In the genomic region with DNA sequence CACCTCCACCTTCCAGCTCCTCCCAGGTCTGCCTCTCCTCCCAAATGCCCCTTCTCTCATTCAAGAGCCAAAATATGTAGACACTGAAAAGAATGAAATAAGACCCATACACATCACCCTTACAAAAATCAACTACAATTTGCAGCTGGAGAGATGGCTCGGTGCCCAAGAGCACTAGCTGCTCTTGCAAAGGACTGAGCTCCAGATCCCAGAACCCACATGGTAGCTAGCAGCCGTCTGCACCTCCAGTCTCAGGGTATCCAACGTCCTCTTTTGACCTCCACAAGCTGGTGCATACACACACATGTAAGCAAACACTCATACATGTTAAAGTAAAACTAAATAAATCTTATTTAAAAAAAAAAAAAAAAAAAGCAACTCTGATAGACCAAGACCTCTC, we compare ENCODE assay signal across 18 mouse cellular contexts.
A peak's percentile ranks its signal among the peaks of the same experiment; 100 is the strongest.
DNase-seq lines count a peak whose midpoint lies in the region; ATAC-seq lines count a peak whose summit lies in the region.
"Had no signal": no experiment of that assay in that cellular context is flagged by ENCODE, and none has a peak within 500 bp of the region (broad histone marks: within the 10 kb centered on the region; RNA-seq: fewer than 3 reads in every experiment).

No protein-coding gene starts in this region.

- ATAC-seq in lung, embryonic 16.5 days (ENCODE audit: low read depth): peak; percentile 92
- ATAC-seq: forebrain, embryonic 15.5 days; hindbrain, embryonic 16.5 days; Patski had no signal

- no peaks in the 10 kb centered on the region for H3K36me3 ChIP-seq in lung, embryonic 16.5 days (ENCODE audit: control insufficient read depth, insufficient read depth, low read length)
- H3K36me3 ChIP-seq: embryonic facial prominence, embryonic 13.5 days; forebrain, embryonic 15.5 days; heart, embryonic 13.5 days had no signal

- no peak overlapping the region for H3K4me2 ChIP-seq in lung, embryonic 16.5 days (ENCODE audit: low read depth, low read length)
- H3K4me2 ChIP-seq: embryonic facial prominence, embryonic 13.5 days; forebrain, embryonic 15.5 days; heart, embryonic 13.5 days; neural tube, embryonic 15.5 days had no signal

- no peaks in the 10 kb centered on the region for H3K27me3 ChIP-seq in lung, embryonic 16.5 days (ENCODE audit: control insufficient read depth, insufficient read depth, low read depth, low read length)
- H3K27me3 ChIP-seq: CH12.LX; embryonic facial prominence, embryonic 13.5 days; forebrain, embryonic 15.5 days; heart, embryonic 13.5 days; neural tube, embryonic 15.5 days; Patski had no signal

- no peaks in the 10 kb centered on the region; the same call in 1 of the 2 replicates for H3K4me1 ChIP-seq in lung, embryonic 16.5 days (replicated peaks; ENCODE audit: control insufficient read depth, insufficient read depth, low read length)

- no peak overlapping the region for H3K27ac ChIP-seq in lung, embryonic 16.5 days (ENCODE audit: low read length)
- H3K27ac ChIP-seq: embryonic facial prominence, embryonic 13.5 days; forebrain, embryonic 15.5 days; heart, embryonic 13.5 days; neural tube, embryonic 15.5 days had no signal

- 35% methylated on average over 3 of the region's 3 CpGs for WGBS in lung, embryonic 16.5 days

- no peaks in the 10 kb centered on the region for H3K9me3 ChIP-seq in lung, embryonic 16.5 days (ENCODE audit: control insufficient read depth, low read length)
- H3K9me3 ChIP-seq: embryonic facial prominence, embryonic 13.5 days; forebrain, embryonic 15.5 days; heart, embryonic 13.5 days; neural tube, embryonic 15.5 days had no signal

- no peak overlapping the region for H3K4me3 ChIP-seq in lung, embryonic 16.5 days (ENCODE audit: low read length)
- H3K4me3 ChIP-seq: embryonic facial prominence, embryonic 13.5 days; forebrain, embryonic 15.5 days; heart, embryonic 13.5 days; neural tube, embryonic 15.5 days had no signal

- H3K9ac ChIP-seq in lung, embryonic 16.5 days (ENCODE audit: low read length): no peak overlapping the region
- H3K9ac ChIP-seq: embryonic facial prominence, embryonic 13.5 days; forebrain, embryonic 15.5 days; heart, embryonic 13.5 days; neural tube, embryonic 15.5 days had no signal

- DNase-seq in heart, adult 8-10 months (ENCODE audit: low spot score): peak; percentile 7
- DNase-seq in heart, adult 11 months: no peak
- DNase-seq in ovary, postnatal 36 days (ENCODE audit: low spot score): peak; percentile 6
- no peak for DNase-seq in ovary, postnatal 14 days (ENCODE audit: low spot score)
- peak; percentile 58 for DNase-seq in brain, adult 2 months (ENCODE audit: low read depth, low spot score)
- no peak for DNase-seq in natural killer cell, adult 2 months (ENCODE audit: low spot score in 2 of 2)
- no peak for DNase-seq in liver
- DNase-seq: cerebellum, postnatal 36 days; right cerebral cortex, postnatal 25 days; thymus, postnatal 4 days had no signal

Comparison
In these comparisons a context has a peak if more than half of its experiments do, and no peak if none do; other contexts are left out.
1. DNase-seq: peak in heart, adult 8-10 months (single experiment), ovary, postnatal 36 days (single experiment) and brain, adult 2 months (single experiment); none in heart, adult 11 months (single experiment), ovary, postnatal 14 days (single experiment), natural killer cell, adult 2 months (0 of 2) and liver (single experiment).